Mouse (Mus musculus): ENCODE data around the gene 1700037H04Rik.

DNA sequence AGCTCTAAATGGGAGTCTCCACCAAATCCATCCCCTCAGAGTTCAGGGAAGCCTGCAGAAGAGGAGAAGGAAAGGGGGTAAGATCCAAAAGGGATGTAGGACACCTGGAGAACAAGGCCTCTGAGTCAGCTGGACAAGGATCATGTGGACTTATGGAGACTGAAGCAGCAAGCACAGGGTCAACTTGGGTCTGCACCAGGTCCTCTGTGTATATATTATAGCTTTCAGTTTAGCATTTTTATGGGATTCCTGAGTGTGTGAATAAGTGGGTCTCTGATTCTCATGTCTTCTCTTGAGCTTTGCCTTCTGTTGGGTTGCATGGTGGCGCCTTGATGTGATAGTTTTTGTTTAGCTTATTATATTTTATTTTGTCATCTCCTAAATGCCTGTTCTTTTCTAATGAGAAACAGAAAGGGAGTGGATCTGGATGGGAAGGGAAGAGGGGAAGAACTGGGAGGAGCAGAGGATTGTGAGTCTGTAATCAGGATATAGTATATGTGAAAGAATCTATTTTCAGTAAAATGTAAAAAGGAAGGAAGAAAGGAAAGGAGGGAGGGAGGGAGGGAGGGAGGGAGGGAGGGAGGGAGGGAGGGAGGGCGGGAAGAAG, 40.8 kb downstream of the 1700037H04Rik start:
- TF ChIP-seq POLR2A (IDR thresholded peaks at IDR 0.05; ENCODE audit: borderline replicate concordance, extremely low read depth, low read depth, low read length) (no peak), CTCF (IDR thresholded peaks at IDR 0.05; ENCODE audit: insufficient read depth, low read length) (no peak)

Data from lung, adult 2 months (tissue).